Mouse (Mus musculus) urinary bladder, postnatal 36 days (tissue): ENCODE measurements around the gene Ndufb10.

ENCODE experiments used
- DNase-seq, 2 experiments: peaks; one replicate each; pipeline ENCODE4 v3.0.0; 2022; ENCODE audit warnings: low spot score in 2 of 2, mixed read lengths in 1 of 2

Ndufb10 gene

GRCm38 (mm10) chr17:24724184-24724583 is at the start of gene Ndufb10:
Gene Ndufb10, minus strand, starts transcription at chr17:24724478.
- DNase-seq = peak; percentile 94 to 96

- no peak for DNase-seq
Observed at GRCm38 (mm10) chr17:24773241-24773640, 49.0 kb upstream of the Ndufb10 start.

DNA sequence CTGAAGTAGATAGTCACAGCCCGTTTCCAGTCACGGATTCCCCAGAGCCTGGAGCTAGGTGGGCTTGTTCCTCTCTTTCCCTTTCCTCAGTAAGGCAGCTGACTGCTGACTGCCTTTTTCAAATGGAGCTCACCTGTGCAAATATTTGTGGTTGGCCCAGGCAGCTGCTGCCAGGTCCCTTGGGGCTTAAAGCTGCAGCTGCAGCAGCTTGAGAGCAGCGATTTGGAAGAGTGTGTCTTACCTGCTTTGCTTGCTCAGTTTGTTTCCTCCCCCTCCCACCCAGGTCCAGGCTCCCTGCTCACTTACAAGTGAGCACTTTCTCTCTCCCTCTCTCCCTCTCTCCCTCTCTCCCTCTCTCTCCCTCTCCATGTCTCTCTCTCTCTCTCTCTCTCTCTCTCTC is 44.9 kb upstream of the Ndufb10 start:
- no peak for DNase-seq

DNA sequence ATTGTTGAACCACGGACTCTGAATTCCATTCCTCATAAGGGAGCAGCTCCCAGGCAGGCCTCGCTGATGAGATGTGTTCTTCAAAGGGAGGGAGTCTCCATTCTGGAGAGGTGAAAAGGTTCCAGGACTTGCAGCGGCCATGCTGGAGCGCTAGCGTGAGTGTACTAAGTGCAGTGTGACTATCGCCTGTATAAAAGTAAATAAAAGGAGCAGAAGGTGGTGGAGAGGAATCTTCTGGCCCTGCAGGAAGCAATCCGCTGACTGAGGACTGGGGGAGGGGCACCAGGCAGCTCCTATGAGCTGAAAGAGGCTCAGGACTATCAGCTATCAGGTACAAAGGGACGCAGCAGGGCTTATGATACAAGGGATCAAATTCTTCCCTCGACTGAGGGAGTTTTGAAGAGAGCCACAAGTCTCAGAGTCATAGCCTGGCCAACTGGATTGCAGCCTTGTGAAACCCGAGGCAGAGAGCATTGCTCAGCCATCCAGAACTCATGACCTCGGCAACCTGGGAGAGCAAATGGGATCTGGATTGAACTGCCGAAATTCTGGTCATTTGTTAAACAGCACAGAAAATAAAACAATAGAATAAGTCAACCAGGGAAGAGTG is 42.1 kb upstream of the Ndufb10 start:
- DNase-seq = no peak

- DNase-seq = no peak
Observed at GRCm38 (mm10) chr17:24765016-24765905, 41.0 kb upstream of the Ndufb10 start.

GRCm38 (mm10) chr17:24761121-24761520 is 36.8 kb upstream of the Ndufb10 start:
- DNase-seq = no peak

- no peak for DNase-seq
Observed at GRCm38 (mm10) chr17:24757394-24757793, 33.1 kb upstream of the Ndufb10 start.

- DNase-seq = no peak
Observed at GRCm38 (mm10) chr17:24752415-24753394, 28.4 kb upstream of the Ndufb10 start, which contains the start of gene Hs3st6. Gene Hs3st6, plus strand, starts transcription at chr17:24752988.

GRCm38 (mm10) chr17:24751528-24751927 is 27.2 kb upstream of the Ndufb10 start:
- peak in 1 of 2 experiments; percentile 21 for DNase-seq

- no peak for DNase-seq
Observed at GRCm38 (mm10) chr17:24746986-24747385, 22.7 kb upstream of the Ndufb10 start.

DNA sequence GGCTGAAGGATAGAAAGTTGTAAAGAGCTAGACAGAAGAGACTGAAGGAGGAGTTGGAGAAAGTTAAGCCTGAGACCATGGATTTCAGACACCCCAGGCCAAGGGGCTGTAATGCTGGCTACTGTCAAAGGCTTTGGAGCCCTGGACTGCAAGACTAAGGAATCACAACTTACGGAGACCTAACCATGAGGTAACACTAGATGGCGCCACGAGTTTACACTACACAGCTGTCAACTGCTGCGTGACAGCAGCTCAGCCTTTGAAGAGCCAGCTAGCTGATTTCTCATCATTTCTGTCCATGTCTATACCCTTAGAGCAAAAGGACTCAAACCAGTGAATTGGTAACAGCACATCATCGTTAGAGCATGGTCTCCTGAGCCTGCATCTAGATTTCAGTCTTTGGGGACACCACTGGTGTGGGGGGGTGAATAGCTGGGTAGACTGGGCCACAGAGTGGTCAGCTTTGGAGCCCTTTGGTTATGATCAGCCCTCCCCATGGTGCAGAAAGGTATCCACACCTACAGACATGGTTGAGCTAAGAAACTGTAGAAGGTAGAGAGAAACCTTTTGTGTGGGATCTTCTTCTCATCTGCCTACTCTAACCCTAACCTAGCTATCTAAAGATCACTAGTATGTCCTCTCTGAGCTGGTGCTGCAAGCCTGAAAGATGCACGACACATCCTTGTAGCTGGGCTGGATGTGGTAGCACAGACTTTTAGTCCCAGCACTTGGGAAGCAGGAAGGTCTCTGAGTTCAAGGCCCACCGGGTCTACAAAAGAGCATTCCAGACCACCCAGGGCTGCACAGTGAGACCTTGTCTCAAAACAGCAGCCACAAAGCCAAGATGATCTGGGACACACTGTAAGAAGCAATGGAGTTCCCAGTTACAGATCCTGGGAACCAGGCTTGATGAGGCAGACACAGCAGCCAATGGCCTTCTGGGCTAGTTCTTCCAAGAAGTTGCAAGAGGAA is 21.5 kb upstream of the Ndufb10 start:
- DNase-seq = peak; percentile 72 to 84

DNA sequence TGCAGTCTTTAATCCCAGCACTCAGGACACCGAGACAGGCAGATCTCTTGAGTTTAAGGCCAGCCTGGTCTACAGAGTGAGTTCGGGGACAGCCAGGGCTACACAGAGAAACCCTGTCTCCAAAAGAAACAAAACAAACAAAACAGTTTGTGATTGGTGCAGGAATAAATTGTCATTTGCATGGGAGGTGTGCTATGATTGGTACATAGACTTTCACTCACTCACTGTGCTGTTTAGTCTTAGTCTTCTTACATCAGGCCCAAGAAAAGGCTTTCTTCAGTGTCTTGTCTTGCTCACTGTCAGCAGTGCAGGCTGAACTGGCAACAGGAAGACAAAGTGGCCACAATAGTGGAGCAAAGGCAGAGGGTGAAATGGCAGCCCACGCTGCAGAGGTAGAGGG is 20.1 kb upstream of the Ndufb10 start:
- DNase-seq = no peak

- DNase-seq = no peak
Observed at GRCm38 (mm10) chr17:24743896-24744295, 19.6 kb upstream of the Ndufb10 start.

DNA sequence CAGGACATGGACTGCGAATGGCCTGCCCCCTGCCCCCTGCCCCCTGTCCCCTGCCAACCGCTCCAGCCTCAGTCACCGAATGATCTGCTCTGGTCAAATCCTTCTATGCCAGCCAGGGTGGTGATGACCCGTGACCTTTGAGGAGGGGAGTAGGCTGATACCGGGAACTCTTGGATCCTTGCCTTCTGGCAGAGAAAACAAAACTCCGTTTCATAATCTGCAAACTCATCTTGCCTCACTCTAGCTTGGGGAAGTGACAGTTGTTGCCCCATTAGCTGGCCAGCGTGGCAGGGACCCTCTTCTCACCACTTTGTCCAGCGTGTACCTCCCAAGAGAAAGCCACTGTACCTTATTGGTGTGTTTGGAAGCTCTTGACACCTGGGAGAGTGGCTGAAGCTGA is 18.0 kb upstream of the Ndufb10 start:
- DNase-seq = no peak

- no peak for DNase-seq
Observed at GRCm38 (mm10) chr17:24739926-24740325, 15.6 kb upstream of the Ndufb10 start.

GRCm38 (mm10) chr17:24738238-24738637 is 14.0 kb upstream of the Ndufb10 start:
- no peak for DNase-seq

DNA sequence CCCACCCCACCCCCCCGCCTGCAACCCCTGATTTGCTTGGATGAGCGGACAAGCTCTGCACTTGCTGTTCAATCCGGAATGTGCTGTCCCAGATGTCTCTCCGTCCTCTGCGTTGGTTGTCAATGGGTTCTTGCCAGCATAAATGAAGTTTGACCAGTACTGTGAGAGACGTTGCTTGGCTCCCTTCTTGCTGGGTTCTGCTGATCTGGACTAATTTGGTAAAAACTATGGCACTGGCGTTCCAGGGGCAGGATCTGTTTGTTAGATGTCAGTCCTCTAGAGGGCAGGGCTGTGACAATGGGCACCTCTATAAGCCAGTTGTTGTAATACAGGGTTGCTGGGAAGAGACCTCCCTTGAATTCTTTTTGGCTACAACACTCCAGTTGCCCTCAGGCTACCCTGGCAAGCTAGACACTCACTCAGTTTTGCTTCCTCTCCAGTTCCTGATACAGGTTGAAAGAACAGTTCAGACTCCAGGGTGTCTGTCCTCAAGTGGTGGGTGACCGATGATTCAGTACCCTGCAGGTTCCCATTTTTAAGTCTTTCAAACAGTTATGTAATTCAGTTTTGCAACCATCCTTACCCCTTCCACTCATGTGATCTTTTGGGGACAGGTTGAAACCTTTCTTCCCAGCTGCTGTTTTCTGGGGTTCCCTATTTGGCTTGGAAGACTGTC is 13.0 kb upstream of the Ndufb10 start:
- DNase-seq = no peak

DNA sequence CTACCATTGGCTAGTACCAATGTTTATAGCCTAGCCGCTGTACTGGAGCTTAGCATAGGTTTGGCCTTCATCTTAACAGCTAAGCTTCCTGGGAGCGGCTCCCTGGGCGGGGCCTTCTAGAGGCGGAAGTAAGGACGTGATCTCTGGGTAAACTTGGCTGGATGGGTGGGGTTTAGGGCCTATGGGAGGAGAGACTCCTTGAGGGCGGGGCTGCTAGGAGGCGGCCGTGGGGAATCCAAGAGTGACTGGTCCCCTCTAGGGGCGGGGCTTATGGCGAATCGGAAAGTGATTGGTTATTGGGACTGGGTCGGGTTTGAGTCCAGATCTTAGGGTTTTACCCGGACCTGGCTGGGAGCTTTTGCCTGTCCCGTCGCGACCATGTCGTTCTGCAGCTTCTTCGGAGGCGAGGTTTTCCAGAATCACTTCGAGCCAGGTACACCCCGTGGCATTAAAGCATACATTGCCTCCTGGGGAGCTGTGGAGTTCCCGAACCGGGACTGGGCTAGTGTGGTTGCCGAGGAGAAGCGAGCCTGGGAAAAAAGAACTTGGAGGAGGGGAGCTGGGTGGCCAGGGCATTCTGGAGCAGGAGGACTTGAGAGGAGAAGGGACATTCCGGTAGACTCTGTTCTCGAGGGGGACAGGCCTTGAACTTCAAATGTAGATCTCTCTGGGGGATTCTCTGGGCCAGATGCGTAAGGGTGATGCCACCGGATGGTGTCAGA is 12.2 kb upstream of the Ndufb10 start, which contains the start of gene Msrb1:
Gene Msrb1, plus strand, starts transcription at position 313 of the 722 bp plus-strand sequence.
- peak; percentile 96 to 97 for DNase-seq

DNA sequence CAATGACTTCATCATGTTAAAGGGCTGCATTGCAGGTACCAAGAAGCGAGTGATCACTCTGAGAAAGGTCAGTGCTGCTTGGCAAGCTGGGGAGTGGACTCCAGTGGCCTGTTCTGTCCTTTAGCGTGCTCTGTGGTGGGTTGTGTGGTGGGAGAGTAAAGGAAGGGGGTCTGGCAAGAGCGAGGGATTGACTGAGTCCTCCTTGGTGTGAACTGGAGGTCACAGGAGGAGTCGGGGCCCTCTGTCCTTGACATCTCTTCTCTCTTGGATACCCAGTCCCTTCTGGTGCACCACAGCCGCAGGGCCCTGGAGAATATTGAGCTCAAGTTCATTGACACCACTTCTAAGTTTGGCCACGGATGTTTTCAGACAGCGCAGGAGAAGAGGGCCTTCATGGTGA is 11.2 kb upstream of the Ndufb10 start:
- no peak for DNase-seq
